Mouse (Mus musculus) heart, embryonic 16.5 days (tissue): ENCODE data around the gene Slc35c2. TPM values are rescaled to one million over a fixed set of nuclear protein-coding genes. Genes with fewer than 3 reads are reported as not detected.

ENCODE experiments used
- ATAC-seq: fragments of 200-750 bp; cut with Nextera tagmentation; replicated peaks from 2 replicates; pipeline ENCODE4 v1.8.0; 2017; ENCODE audit warnings: moderate number of reproducible peaks; ENCODE audit not compliant: insufficient read depth, low FRiP score; ENCODE audit errors: extremely low read depth
- H3K27ac ChIP-seq: fragments of 300-500 bp; sonication (generic); 2 replicates; pipeline ENCODE4 v1.5.1; 2014; ENCODE audit warnings: mild to moderate bottlenecking, low read length, control low read depth, moderate library complexity
- H3K27me3 ChIP-seq: fragments of 300-500 bp; sonication (generic); 2 replicates; pipeline ENCODE4 v1.6.1; 2014; ENCODE audit warnings: low read length, mixed read lengths; ENCODE audit not compliant: control insufficient read depth, insufficient read depth
- H3K36me3 ChIP-seq: fragments of 300-500 bp; sonication (generic); 2 replicates; pipeline ENCODE4 v1.6.1; 2014; ENCODE audit not compliant: control insufficient read depth, insufficient read depth
- H3K4me1 ChIP-seq: fragments of 300-500 bp; sonication (generic); 2 replicates; pipeline ENCODE4 v1.6.1; 2014; ENCODE audit warnings: low read length, mixed read lengths; ENCODE audit not compliant: control insufficient read depth, insufficient read depth
- H3K4me2 ChIP-seq: fragments of 300-500 bp; sonication (generic); 2 replicates; pipeline ENCODE4 v1.6.1; 2014; ENCODE audit warnings: low read depth, mild to moderate bottlenecking, control low read depth, low read length
- H3K4me3 ChIP-seq: fragments of 300-500 bp; sonication (generic); 2 replicates; pipeline ENCODE4 v1.5.1; 2014; ENCODE audit warnings: mild to moderate bottlenecking, control low read depth, low read length
- H3K9ac ChIP-seq: fragments of 300-500 bp; sonication (generic); 2 replicates; pipeline ENCODE4 v1.6.1; 2014; ENCODE audit warnings: low read length, control low read depth
- H3K9me3 ChIP-seq: fragments of 300-500 bp; sonication (generic); replicated peaks from 2 replicates; pipeline ENCODE4 v1.6.1; 2016; ENCODE audit warnings: low read length; ENCODE audit not compliant: control insufficient read depth
- WGBS: fragments of 180-500 bp; shearing (Covaris S2); extraction: QIAGEN DNeasy Blood & Tissue Kit; methylation state at CpG from one replicate; pipeline ENCODE4 v1.1.7; 2014; 5-methylcytosine and 5-hydroxymethylcytosine counted together
- polyA plus RNA-seq: library from polyadenylated mRNA; unstranded; fragments of >200 nt; fragmentation: Nextera tagmentation; extraction: Ambion mirVana; gene quantifications from 2 replicates; pipeline ENCODE4 v1.2.1, GENCODE M21; 2015

Gene Slc35c2
- polyA plus RNA-seq, 1 experiment from 2014 or later = 40.4 TPM

DNA sequence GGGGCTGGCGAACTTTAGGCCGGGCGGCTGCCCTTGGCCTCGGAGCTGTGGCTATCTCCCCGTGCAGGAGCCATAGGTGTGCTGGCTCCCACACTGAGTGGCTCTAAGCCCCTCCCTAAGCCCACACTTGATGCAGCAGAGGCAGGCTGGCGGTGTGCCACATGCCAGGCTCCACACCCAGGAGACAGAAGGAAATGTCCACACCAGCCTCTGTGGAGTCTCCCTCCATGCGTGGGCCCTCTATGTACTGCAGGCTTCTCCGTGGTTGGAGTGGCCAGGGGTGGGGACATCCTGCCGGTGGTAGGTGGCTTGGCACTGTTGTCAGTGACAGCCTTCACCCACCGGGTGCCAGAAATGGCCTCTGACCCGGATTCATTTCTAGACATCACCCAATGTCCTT, 58.6 kb downstream of the Slc35c2 start:
- Histone ChIP-seq H3K4me2 (no peak overlapping the region), H3K27ac (no peak overlapping the region), H3K27me3 (peaks cover 87% of the 10 kb centered on the region), H3K9me3 (no peaks in the 10 kb centered on the region), H3K4me3 (no peak overlapping the region), H3K4me1 (peaks cover 3% of the 10 kb centered on the region; the same call in 1 of the 2 replicates), H3K36me3 (no peaks in the 10 kb centered on the region), H3K9ac (no peak overlapping the region)
- no peak for ATAC-seq
- WGBS = 78% methylated on average over 11 of the region's 11 CpGs

Other genes starting within 250 kb of the Slc35c2 start
- 7.8 and 9.2 TPM in 2 replicates for gene Cd40, start 232.2 kb downstream of the Slc35c2 start, polyA plus RNA-seq
- gene 1700025C18Rik, start 197.1 kb downstream of the Slc35c2 start, polyA plus RNA-seq = not detected in 2 replicates
- 0.11 and 0.19 TPM in 2 replicates for gene Cdh22, start 53.0 kb downstream of the Slc35c2 start, polyA plus RNA-seq
- 44.9 and 46.2 TPM in 2 replicates for gene Elmo2, start 38.6 kb upstream of the Slc35c2 start, polyA plus RNA-seq
- 0.29 and 0.34 TPM in 2 replicates for gene Zfp663, start 80.9 kb upstream of the Slc35c2 start, polyA plus RNA-seq
- gene Zfp334, start 100.4 kb upstream of the Slc35c2 start, polyA plus RNA-seq = 3.5 and 3.6 TPM in 2 replicates
- 0.04 TPM in 1 of 2 replicates, not detected in the other for gene Ocstamp, start 112.5 kb upstream of the Slc35c2 start, polyA plus RNA-seq
- 0.20 and 0.25 TPM in 2 replicates for gene Slc13a3, start 185.4 kb upstream of the Slc35c2 start, polyA plus RNA-seq
- gene Trp53rka, start 205.5 kb upstream of the Slc35c2 start, polyA plus RNA-seq = 23.6 and 25.6 TPM in 2 replicates
- 5.4 and 5.8 TPM in 2 replicates for gene Slc2a10, start 215.9 kb upstream of the Slc35c2 start, polyA plus RNA-seq